Mouse (Mus musculus): ENCODE data around the gene Sys1.

- TF ChIP-seq CTCF (IDR thresholded peaks at IDR 0.05; ENCODE audit: low read depth) (no peak), EP300 (IDR thresholded peaks at IDR 0.05; ENCODE audit: low read depth) (no peak)
Measured at GRCm38 (mm10) chr2:164432541-164433191, 24.1 kb upstream of the Sys1 start.
